Mouse (Mus musculus) spleen, adult 2 months (tissue): ENCODE measurements around the gene Kcmf1.

Experiments used
- CTCF ChIP-seq: fragments of 200-500 bp; IDR thresholded peaks from 2 replicates; pipeline ENCODE4 v1.5.1; 2011; ENCODE audit warnings: mild to moderate bottlenecking, inconsistent platforms; ENCODE audit not compliant: insufficient read depth, insufficient read length, insufficient replicate concordance; ENCODE audit errors: extremely low read depth
- POLR2A ChIP-seq: fragments of 200-500 bp; IDR thresholded peaks from 2 replicates; pipeline ENCODE4 v1.6.1; 2011; ENCODE audit warnings: low read depth, low read length, inconsistent platforms

- TF ChIP-seq CTCF (no peak), POLR2A (no peak)
Measured at GRCm38 (mm10) chr6:72926755-72927482, 27.1 kb upstream of the Kcmf1 start.
